Mouse (Mus musculus): ENCODE data around the gene Prf1. TPM values are rescaled to one million over a fixed set of nuclear protein-coding genes. Genes with fewer than 3 reads are reported as not detected.
A peak's percentile ranks its signal among the peaks of the same experiment; 100 is the strongest.

The Prf1 gene
- total and polyA plus RNA-seq, 3 experiments: 0.23 to 1.3 (median 0.32) TPM

DNA sequence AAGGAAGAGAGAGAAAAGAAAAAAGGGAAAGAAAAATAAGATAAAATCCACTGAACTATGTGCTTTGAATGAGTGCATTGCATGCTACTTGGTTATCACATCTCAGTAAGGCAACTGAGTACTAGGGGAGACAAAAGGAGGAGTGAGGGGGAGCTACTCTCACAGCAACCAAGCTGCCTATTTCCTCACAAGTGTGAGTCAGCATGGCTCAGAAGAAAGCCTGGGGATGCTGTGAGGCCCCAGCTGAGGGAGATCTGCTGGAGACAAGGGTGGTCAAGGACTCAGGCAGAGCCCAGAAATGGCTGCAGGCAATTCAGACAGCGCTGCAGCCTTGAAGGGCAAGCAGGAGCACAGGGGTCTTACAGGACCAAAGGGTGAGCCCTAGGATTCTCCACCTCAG, 39.5 kb upstream of the Prf1 start:
- no peak overlapping the region for H3K27ac ChIP-seq
- no peaks in the 10 kb centered on the region; the same call in 1 of the 2 replicates for H3K27me3 ChIP-seq (ENCODE audit: control insufficient read depth, insufficient read depth, low read length)
- H3K9ac ChIP-seq (ENCODE audit: low read depth, low read length): no peak overlapping the region
- no peaks in the 10 kb centered on the region for H3K4me1 ChIP-seq (ENCODE audit: control insufficient read depth, insufficient read depth, low read length)
- intact Hi-C loops (cut with DNase I): no loop called here
- H3K4me3 ChIP-seq: no peak overlapping the region
- WGBS: 75% methylated on average over 1 of the region's 1 CpGs
- TF ChIP-seq CTCF (IDR thresholded peaks at IDR 0.05): no peak
- TF ChIP-seq EP300 (IDR thresholded peaks at IDR 0.05; ENCODE audit: insufficient read depth, low read depth, low read length): no peak
- no peak for TF ChIP-seq POLR2A (IDR thresholded peaks at IDR 0.05; ENCODE audit: insufficient read depth, low read depth, low read length)
- no peaks in the 10 kb centered on the region for H3K36me3 ChIP-seq (ENCODE audit: control insufficient read depth, insufficient read depth, low read length)
- H3K79me2 ChIP-seq (replicated peaks; ENCODE audit: control insufficient read depth, insufficient read depth, low read length): no peaks in the 10 kb centered on the region
- no peak for DNase-seq

DNA sequence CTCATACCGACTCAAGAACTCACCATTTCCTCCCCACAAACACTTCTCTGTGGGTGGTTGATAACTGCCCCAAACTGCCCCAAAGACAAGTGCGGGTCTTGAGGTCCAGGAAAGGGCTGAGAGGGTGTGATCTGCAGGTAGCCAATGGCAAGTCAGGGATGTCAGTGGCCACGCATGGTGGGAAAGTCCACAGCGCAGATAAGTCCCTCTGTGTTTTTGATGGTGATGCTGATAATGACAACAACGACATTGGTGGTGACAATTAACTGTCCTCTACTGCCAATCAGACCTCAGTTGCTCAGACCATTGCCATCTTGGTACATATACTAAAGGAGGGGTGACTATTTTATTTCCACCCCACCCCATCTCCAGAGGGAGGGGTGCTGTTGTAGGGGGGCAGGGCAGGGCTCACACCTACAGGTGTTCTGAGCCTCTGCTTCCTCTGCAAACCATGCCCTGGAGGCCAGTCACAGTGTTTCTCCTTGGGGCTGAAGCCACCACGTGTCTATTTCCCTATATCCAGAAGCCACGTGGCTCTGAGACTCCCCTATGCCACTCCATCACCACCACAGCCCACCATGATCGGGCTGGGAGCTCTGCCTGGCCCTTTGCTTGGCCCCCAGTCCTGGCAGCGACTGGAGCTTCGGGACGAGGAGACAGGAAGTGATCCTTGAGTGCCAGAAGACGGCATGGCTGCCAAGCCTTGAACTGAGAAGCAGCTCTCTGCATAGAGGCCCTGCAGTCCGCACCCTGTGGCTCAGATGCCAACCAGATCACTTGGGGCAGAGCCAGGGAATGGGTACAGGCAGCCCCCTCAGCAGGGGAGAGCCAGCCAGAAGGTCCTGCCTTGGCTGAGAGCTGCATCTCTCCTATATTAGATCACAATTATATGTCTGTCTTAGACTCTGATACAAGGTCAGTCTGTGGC, 36.1 kb upstream of the Prf1 start:
- no peaks in the 10 kb centered on the region for H3K4me1 ChIP-seq (ENCODE audit: control insufficient read depth, insufficient read depth, low read length)
- H3K79me2 ChIP-seq (replicated peaks; ENCODE audit: control insufficient read depth, insufficient read depth, low read length): no peaks in the 10 kb centered on the region
- no peak overlapping the region for H3K4me3 ChIP-seq
- H3K27ac ChIP-seq: no peak overlapping the region
- no peak for DNase-seq
- no peaks in the 10 kb centered on the region for H3K36me3 ChIP-seq (ENCODE audit: control insufficient read depth, insufficient read depth, low read length)
- H3K9ac ChIP-seq (ENCODE audit: low read depth, low read length): no peak overlapping the region
- TF ChIP-seq EP300 (IDR thresholded peaks at IDR 0.05; ENCODE audit: insufficient read depth, low read depth, low read length) (no peak), POLR2A (IDR thresholded peaks at IDR 0.05; ENCODE audit: insufficient read depth, low read depth, low read length) (no peak), CTCF (IDR thresholded peaks at IDR 0.05) (no peak)
- intact Hi-C loops (cut with DNase I): no loop called here
- WGBS: 50% methylated on average over 13 of the region's 13 CpGs
- no peaks in the 10 kb centered on the region; the same call in 1 of the 2 replicates for H3K27me3 ChIP-seq (ENCODE audit: control insufficient read depth, insufficient read depth, low read length)

DNA sequence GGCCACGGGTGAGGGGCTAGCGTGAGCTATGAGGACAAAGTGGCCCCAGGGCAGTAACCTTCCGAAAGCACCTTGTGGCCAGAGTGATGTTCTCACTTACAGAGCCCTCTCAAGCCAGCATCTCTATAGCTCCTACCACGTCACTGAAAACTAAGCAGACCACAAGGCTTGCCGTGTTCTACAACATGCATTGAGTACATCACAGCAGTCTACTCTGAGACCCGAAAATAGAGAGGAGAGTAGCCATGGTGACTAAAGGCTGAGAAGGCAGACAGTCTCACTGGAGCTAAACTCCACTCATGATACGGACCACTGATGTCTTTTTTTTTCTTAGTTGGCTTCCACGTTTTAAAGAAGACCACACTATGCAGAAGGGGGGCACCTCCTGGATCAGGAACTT, 34.0 kb upstream of the Prf1 start:
- Histone ChIP-seq H3K27ac (no peak overlapping the region), H3K4me3 (no peak overlapping the region), H3K36me3 (ENCODE audit: control insufficient read depth, insufficient read depth, low read length) (no peaks in the 10 kb centered on the region), H3K4me1 (ENCODE audit: control insufficient read depth, insufficient read depth, low read length) (no peaks in the 10 kb centered on the region), H3K27me3 (ENCODE audit: control insufficient read depth, insufficient read depth, low read length) (no peaks in the 10 kb centered on the region; the same call in 1 of the 2 replicates), H3K79me2 (replicated peaks; ENCODE audit: control insufficient read depth, insufficient read depth, low read length) (no peaks in the 10 kb centered on the region), H3K9ac (ENCODE audit: low read depth, low read length) (no peak overlapping the region)
- TF ChIP-seq CTCF (IDR thresholded peaks at IDR 0.05) (no peak), POLR2A (IDR thresholded peaks at IDR 0.05; ENCODE audit: insufficient read depth, low read depth, low read length) (no peak), EP300 (IDR thresholded peaks at IDR 0.05; ENCODE audit: insufficient read depth, low read depth, low read length) (no peak)
- intact Hi-C loops (cut with DNase I): no loop called here
- no peak for DNase-seq
- WGBS: 86% methylated on average over 8 of the region's 8 CpGs

DNA sequence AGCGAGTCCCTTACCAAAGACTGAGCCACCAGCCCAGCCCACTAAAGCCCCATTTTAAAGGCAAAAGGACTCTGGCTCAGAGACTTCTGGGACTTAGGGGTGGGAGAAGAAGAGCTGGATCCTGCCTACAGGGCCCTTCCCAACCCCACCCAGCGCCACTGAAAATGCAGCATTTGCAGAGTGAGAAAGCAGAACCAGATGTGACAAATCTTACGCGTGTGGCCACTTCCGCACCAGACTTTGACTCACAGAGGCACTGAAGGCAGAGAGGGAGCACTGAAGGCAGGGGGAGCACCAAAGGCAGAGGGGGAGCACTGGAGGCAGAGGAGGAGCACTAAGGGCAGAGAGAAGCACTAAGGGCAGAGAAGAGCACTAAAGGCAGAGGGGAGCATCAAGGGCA, 30.3 kb upstream of the Prf1 start:
- 90% methylated on average over 5 of the region's 5 CpGs for whole genome bisulfite sequencing
- Histone ChIP-seq H3K36me3 (ENCODE audit: control insufficient read depth, insufficient read depth, low read length) (no peaks in the 10 kb centered on the region), H3K79me2 (replicated peaks; ENCODE audit: control insufficient read depth, insufficient read depth, low read length) (no peaks in the 10 kb centered on the region), H3K4me1 (ENCODE audit: control insufficient read depth, insufficient read depth, low read length) (no peaks in the 10 kb centered on the region; the same call in 1 of the 2 replicates), H3K4me3 (no peak overlapping the region), H3K27ac (no peak overlapping the region), H3K9ac (ENCODE audit: low read depth, low read length) (no peak overlapping the region), H3K27me3 (ENCODE audit: control insufficient read depth, insufficient read depth, low read length) (no peaks in the 10 kb centered on the region)
- TF ChIP-seq CTCF (IDR thresholded peaks at IDR 0.05): no peak
- no peak for TF ChIP-seq POLR2A (IDR thresholded peaks at IDR 0.05; ENCODE audit: insufficient read depth, low read depth, low read length)
- no peak for TF ChIP-seq EP300 (IDR thresholded peaks at IDR 0.05; ENCODE audit: insufficient read depth, low read depth, low read length)
- DNase-seq: no peak
- intact Hi-C loops (cut with DNase I): no loop called here

DNA sequence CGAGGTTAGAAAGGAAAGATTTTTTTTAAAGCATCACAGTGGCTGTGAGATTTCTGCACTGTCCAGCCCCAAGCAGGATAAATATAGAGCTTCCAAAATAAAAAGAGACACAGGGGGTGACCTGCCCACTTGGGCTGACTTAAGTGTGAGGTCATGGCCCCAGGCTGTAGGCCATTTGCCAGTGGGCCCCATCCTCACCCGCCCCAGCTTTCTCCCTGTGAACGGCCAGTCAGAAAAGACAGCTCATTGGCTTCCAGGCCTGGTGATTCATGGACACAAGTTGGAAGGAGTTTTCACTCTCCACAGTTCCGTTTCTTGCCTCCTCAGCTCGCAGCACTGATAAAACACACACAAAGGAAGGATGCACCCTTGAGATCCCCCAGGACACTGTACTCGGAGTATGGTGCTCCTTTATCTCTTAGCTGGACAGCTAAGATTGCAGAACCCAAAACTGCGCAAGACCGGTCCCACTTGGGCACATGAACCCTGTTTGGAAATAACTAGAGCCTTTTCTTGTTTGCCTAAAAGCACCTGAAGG, 25.5 kb upstream of the Prf1 start:
- WGBS: 37% methylated on average over 8 of the region's 8 CpGs
- H3K4me3 ChIP-seq: no peak overlapping the region
- H3K36me3 ChIP-seq (ENCODE audit: control insufficient read depth, insufficient read depth, low read length): no peaks in the 10 kb centered on the region
- intact Hi-C loops (cut with DNase I): loop anchor here (5.0 kb wide), 1 partner anchor 40 kb away; no protein-coding TSS in a partner anchor
- no peaks in the 10 kb centered on the region for H3K79me2 ChIP-seq (replicated peaks; ENCODE audit: control insufficient read depth, insufficient read depth, low read length)
- H3K9ac ChIP-seq (ENCODE audit: low read depth, low read length): no peak overlapping the region
- no peaks in the 10 kb centered on the region for H3K27me3 ChIP-seq (ENCODE audit: control insufficient read depth, insufficient read depth, low read length)
- peak; percentile 41 to 58 for DNase-seq
- 0 out of 2 replicates have a peak overlapping the region, but pooled peaks have one; percentile 5 for H3K27ac ChIP-seq
- H3K4me1 ChIP-seq (ENCODE audit: control insufficient read depth, insufficient read depth, low read length): peaks cover 1% of the 10 kb centered on the region
- TF ChIP-seq CTCF (IDR thresholded peaks at IDR 0.05) (no peak), POLR2A (IDR thresholded peaks at IDR 0.05; ENCODE audit: insufficient read depth, low read depth, low read length) (no peak), EP300 (IDR thresholded peaks at IDR 0.05; ENCODE audit: insufficient read depth, low read depth, low read length) (no peak)

DNA sequence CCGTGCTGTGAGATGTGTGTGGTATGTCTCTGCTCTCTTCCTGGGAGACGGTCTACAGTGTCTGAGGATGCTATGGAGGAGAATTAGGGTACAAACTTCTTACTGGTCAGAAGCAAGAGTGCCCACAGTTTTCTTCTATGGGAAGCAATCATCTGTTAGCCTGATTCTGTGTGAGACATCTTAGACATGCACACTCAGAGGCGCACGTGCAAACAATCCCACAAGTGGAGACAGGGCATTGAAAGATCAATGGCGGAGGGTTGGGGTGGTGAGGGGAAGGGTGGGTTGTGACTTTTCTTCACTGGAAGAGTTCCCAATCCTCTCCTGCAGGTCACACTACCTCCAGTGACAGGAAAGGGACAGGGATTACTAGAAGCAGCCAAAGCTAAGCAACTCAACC, 25.0 kb upstream of the Prf1 start:
- intact Hi-C loops (cut with DNase I): loop anchor here (5.0 kb wide), 1 partner anchor 40 kb away; no protein-coding TSS in a partner anchor
- H3K4me1 ChIP-seq (ENCODE audit: control insufficient read depth, insufficient read depth, low read length): peaks cover 1% of the 10 kb centered on the region

More for the DNA sequence above, 25.0 kb upstream of the Prf1 start:
- TF ChIP-seq EP300 (IDR thresholded peaks at IDR 0.05; ENCODE audit: insufficient read depth, low read depth, low read length) (no peak), CTCF (IDR thresholded peaks at IDR 0.05) (no peak), POLR2A (IDR thresholded peaks at IDR 0.05; ENCODE audit: insufficient read depth, low read depth, low read length) (no peak)
- Histone ChIP-seq H3K27me3 (ENCODE audit: control insufficient read depth, insufficient read depth, low read length) (no peaks in the 10 kb centered on the region), H3K36me3 (ENCODE audit: control insufficient read depth, insufficient read depth, low read length) (no peaks in the 10 kb centered on the region), H3K27ac (peak overlapping the region; percentile 44), H3K9ac (ENCODE audit: low read depth, low read length) (peak overlapping the region; percentile 75), H3K4me3 (peak overlapping the region; percentile 57), H3K79me2 (replicated peaks; ENCODE audit: control insufficient read depth, insufficient read depth, low read length) (no peaks in the 10 kb centered on the region)
- 54% methylated on average over 5 of the region's 5 CpGs for WGBS
- no peak for DNase-seq

Measured in heart, adult 2 months (tissue).